Mouse (Mus musculus): ENCODE measurements around the gene Fgd6. TPM values are rescaled to one million over a fixed set of nuclear protein-coding genes. Genes with fewer than 3 reads are reported as not detected.

Gene Fgd6
- 7.3 TPM for total RNA-seq (2023)

DNA sequence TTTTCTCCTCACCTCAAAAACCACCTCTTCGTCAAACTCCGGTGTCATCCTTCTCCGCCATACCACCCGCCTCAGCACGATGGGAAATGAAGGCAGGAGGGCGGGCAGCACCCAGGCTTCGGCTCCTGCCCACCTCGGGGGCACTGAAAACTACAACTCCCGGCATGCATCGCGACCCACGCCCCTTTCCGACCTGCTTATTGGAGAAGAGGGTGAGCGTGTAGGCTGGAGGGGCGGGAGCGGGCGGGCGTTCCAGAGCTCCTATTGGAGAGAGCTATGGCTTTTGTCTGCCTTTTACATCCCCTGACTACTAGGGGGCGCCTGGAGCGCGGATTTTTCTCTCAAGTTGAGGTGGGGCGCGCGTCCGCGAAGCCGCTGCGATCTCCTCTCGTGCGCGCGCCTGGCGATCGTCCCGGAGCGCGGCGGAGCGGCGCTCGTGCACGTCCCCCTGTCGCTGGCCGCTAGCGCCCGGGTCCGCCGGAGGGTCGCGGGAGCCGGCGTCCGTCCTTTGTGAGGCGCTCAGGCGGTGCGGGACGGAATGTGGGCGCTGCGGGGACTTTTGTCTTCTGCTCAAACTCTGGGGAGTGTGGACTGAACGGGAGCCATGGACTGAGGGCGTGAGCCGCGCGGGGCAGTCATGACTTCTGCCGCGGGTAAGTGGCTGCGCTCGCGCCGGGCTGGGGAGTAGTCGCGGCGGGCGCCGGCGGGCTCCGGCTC is at the start of gene Fgd6, which contains the start of gene Vezt:
Gene Fgd6, plus strand, starts transcription at position 344 of the 717 bp plus-strand sequence.
Gene Vezt, minus strand, starts transcription at position 160 of the 717 bp plus-strand sequence.

DNA sequence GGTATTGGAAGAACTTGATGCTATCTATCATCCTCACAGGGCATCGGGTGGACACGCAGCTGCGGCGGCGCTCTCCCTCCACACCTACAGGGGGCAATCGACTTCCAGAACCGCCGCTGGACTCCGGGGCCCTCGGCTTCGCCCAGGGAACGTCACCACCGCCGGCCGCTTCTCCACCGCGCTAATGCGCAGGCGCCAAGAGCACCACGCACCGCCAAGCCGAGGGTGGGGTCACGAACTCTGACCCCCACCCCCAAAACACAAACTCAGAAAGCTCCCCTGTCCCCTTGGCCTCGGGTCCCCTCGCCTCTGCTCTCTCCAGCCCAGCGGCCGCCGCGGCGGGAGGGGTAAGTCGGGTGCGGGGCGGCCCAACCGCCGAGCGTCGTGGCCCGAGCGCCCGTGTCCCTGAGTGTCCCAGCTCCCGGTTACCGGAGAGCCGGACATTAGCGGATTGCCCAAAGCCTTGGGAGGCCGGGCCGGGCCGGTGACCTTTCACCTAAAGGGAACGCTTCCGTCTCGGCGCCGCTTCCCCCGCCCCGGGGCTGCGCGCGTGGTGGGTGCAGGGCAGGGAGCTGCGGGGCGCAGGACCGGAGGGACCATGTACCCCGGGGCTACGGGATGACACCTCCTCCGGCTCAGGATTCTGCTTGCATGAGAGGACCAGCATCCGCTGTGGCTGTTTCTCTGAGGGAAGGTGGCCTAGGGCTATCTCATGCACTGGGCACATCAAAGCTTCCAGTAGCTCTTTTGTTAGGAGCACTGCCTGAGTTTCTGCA is 112.1 kb downstream of the Fgd6 start, which contains the start of gene Nr2c1:
Gene Nr2c1, plus strand, starts transcription at position 268 of the 776 bp plus-strand sequence.

Other genes starting within 250 kb of the Fgd6 start
- gene Usp44, start 204.4 kb upstream of the Fgd6 start, total RNA-seq (2023): not detected
- gene Metap2, start 138.9 kb upstream of the Fgd6 start, total RNA-seq (2023): 88.6 TPM
- 23.7 TPM for gene Vezt, start 184 bp upstream of the Fgd6 start, total RNA-seq (2023)
- gene Nr2c1, start 112.0 kb downstream of the Fgd6 start, total RNA-seq (2023): 9.0 TPM
- 44.5 TPM for gene Ndufa12, start 162.7 kb downstream of the Fgd6 start, total RNA-seq (2023)

All from CD4-positive naive resting alpha-beta T cell, adult 57 days (primary cell).